Mouse (Mus musculus) midbrain, embryonic 10.5 days (tissue): ENCODE data around the gene Nrxn1. TPM values are rescaled to one million over a fixed set of nuclear protein-coding genes. Genes with fewer than 3 reads are reported as not detected.
A peak's percentile ranks its signal among the peaks of the same experiment; 100 is the strongest.

Experiments used
- DNase-seq: peaks from one replicate; pipeline ENCODE4 v3.0.0-alpha.2; 2017; ENCODE audit warnings: low spot score
- H3K27ac ChIP-seq: fragments of 300-500 bp; sonication (generic); replicated peaks from 2 replicates; pipeline ENCODE4 v1.5.1; 2016; ENCODE audit warnings: mild to moderate bottlenecking
- H3K27me3 ChIP-seq: fragments of 300-500 bp; sonication (generic); 2 replicates; pipeline ENCODE4 v1.6.1; 2016; ENCODE audit warnings: low read depth, mild to moderate bottlenecking; ENCODE audit not compliant: poor library complexity, severe bottlenecking
- H3K36me3 ChIP-seq: fragments of 300-500 bp; sonication (generic); 2 replicates; pipeline ENCODE4 v1.6.1; 2016; ENCODE audit warnings: mild to moderate bottlenecking, moderate library complexity
- H3K4me1 ChIP-seq: fragments of 300-500 bp; sonication (generic); 2 replicates; pipeline ENCODE4 v1.6.1; 2016
- H3K4me3 ChIP-seq: fragments of 300-500 bp; sonication (generic); 2 replicates; pipeline ENCODE4 v1.5.1; 2016; ENCODE audit warnings: mild to moderate bottlenecking, moderate library complexity
- H3K9me3 ChIP-seq: fragments of 300-500 bp; sonication (generic); replicated peaks from 2 replicates; pipeline ENCODE4 v1.6.1; 2016; ENCODE audit warnings: mild to moderate bottlenecking
- WGBS: fragments of 180-500 bp; shearing (Covaris S2); methylation state at CpG from one replicate; pipeline ENCODE4 v1.1.7; 2016; 5-methylcytosine and 5-hydroxymethylcytosine counted together
- polyA plus RNA-seq: library from polyadenylated mRNA; unstranded; fragments of >200 nt; fragmentation: Nextera tagmentation; extraction: Ambion mirVana; gene quantifications from 2 replicates; pipeline ENCODE4 v1.2.1, GENCODE M21; 2016

The Nrxn1 gene
- polyA plus RNA-seq, 1 experiment from 2014 or later, result 4.2 TPM

GRCm38 (mm10) chr17:90202785-90203184 lies 890.1 kb downstream of the Nrxn1 start:
- no peak overlapping the region for H3K4me3 ChIP-seq
- no peaks in the 10 kb centered on the region for H3K27me3 ChIP-seq
- no peaks in the 10 kb centered on the region for H3K9me3 ChIP-seq
- H3K27ac ChIP-seq, result no peak overlapping the region
- DNase-seq, result no peak
- WGBS, result 73% methylated on average over 2 of the region's 2 CpGs
- no peaks in the 10 kb centered on the region for H3K36me3 ChIP-seq
- no peaks in the 10 kb centered on the region for H3K4me1 ChIP-seq

- DNase-seq, result no peak
- Histone ChIP-seq H3K36me3 (no peaks in the 10 kb centered on the region), H3K4me3 (no peak overlapping the region), H3K27ac (no peak overlapping the region), H3K27me3 (no peaks in the 10 kb centered on the region), H3K9me3 (no peaks in the 10 kb centered on the region), H3K4me1 (no peaks in the 10 kb centered on the region)
- 7% methylated on average over 1 of the region's 1 CpGs for WGBS
Measured at GRCm38 (mm10) chr17:90196772-90197171, 896.1 kb downstream of the Nrxn1 start.

- Histone ChIP-seq H3K27me3 (no peaks in the 10 kb centered on the region), H3K4me1 (no peaks in the 10 kb centered on the region), H3K27ac (no peak overlapping the region), H3K36me3 (no peaks in the 10 kb centered on the region), H3K9me3 (no peaks in the 10 kb centered on the region), H3K4me3 (no peak overlapping the region)
- WGBS, result 51% methylated on average over 4 of the region's 4 CpGs
- DNase-seq, result peak; percentile 15
Measured at GRCm38 (mm10) chr17:90141602-90142001, 951.3 kb downstream of the Nrxn1 start.

- DNase-seq, result no peak
- Histone ChIP-seq H3K27ac (no peak overlapping the region), H3K4me3 (no peak overlapping the region), H3K27me3 (no peaks in the 10 kb centered on the region), H3K4me1 (no peaks in the 10 kb centered on the region), H3K36me3 (no peaks in the 10 kb centered on the region), H3K9me3 (no peaks in the 10 kb centered on the region)
- 82% methylated on average over 12 of the region's 12 CpGs for WGBS
Measured at GRCm38 (mm10) chr17:90130836-90131235, 962.0 kb downstream of the Nrxn1 start.

GRCm38 (mm10) chr17:90129183-90129582 lies 963.7 kb downstream of the Nrxn1 start:
- Histone ChIP-seq H3K36me3 (no peaks in the 10 kb centered on the region), H3K9me3 (no peaks in the 10 kb centered on the region), H3K4me1 (no peaks in the 10 kb centered on the region), H3K27me3 (no peaks in the 10 kb centered on the region), H3K4me3 (no peak overlapping the region), H3K27ac (no peak overlapping the region)
- DNase-seq, result no peak
- WGBS, result 84% methylated on average over 2 of the region's 2 CpGs

- no peak for DNase-seq
- Histone ChIP-seq H3K27ac (no peak overlapping the region), H3K4me3 (no peak overlapping the region), H3K4me1 (no peaks in the 10 kb centered on the region), H3K9me3 (no peaks in the 10 kb centered on the region), H3K27me3 (no peaks in the 10 kb centered on the region), H3K36me3 (no peaks in the 10 kb centered on the region)
- WGBS, result 90% methylated on average over 1 of the region's 1 CpGs
Measured at GRCm38 (mm10) chr17:90127561-90127960, 965.3 kb downstream of the Nrxn1 start.

- H3K27me3 ChIP-seq, result no peaks in the 10 kb centered on the region
- H3K4me3 ChIP-seq, result no peak overlapping the region
- no peaks in the 10 kb centered on the region for H3K4me1 ChIP-seq
- 80% methylated on average over 5 of the region's 5 CpGs for WGBS
- no peak for DNase-seq
- no peaks in the 10 kb centered on the region for H3K9me3 ChIP-seq
- no peaks in the 10 kb centered on the region for H3K36me3 ChIP-seq
- H3K27ac ChIP-seq, result no peak overlapping the region
Measured at GRCm38 (mm10) chr17:90122796-90123481, 969.9 kb downstream of the Nrxn1 start.

- Histone ChIP-seq H3K4me3 (no peak overlapping the region), H3K27ac (no peak overlapping the region), H3K9me3 (no peaks in the 10 kb centered on the region), H3K36me3 (no peaks in the 10 kb centered on the region), H3K27me3 (no peaks in the 10 kb centered on the region), H3K4me1 (no peaks in the 10 kb centered on the region)
- no peak for DNase-seq
- WGBS, result 88% methylated on average over 2 of the region's 2 CpGs
Measured at GRCm38 (mm10) chr17:90116241-90116640, 976.6 kb downstream of the Nrxn1 start.

GRCm38 (mm10) chr17:90094999-90095398 lies 997.9 kb downstream of the Nrxn1 start:
- DNase-seq, result no peak
- H3K4me1 ChIP-seq, result no peaks in the 10 kb centered on the region
- no peak overlapping the region for H3K4me3 ChIP-seq
- WGBS, result 85% methylated on average over 3 of the region's 3 CpGs
- H3K27ac ChIP-seq, result no peak overlapping the region
- no peaks in the 10 kb centered on the region for H3K9me3 ChIP-seq
- no peaks in the 10 kb centered on the region for H3K36me3 ChIP-seq
- H3K27me3 ChIP-seq, result no peaks in the 10 kb centered on the region

GRCm38 (mm10) chr17:90088314-90088650 lies 1004.6 kb downstream of the Nrxn1 start:
- H3K4me3 ChIP-seq, result peak overlapping the region; percentile 49
- H3K27ac ChIP-seq, result peak overlapping the region; percentile 80
- DNase-seq, result peak; percentile 86
- H3K4me1 ChIP-seq, result peaks cover 22% of the 10 kb centered on the region
- no peaks in the 10 kb centered on the region for H3K27me3 ChIP-seq
- H3K36me3 ChIP-seq, result no peaks in the 10 kb centered on the region
- WGBS, result 2% methylated on average over 12 of the region's 12 CpGs
- no peaks in the 10 kb centered on the region for H3K9me3 ChIP-seq

- DNase-seq, result no peak
- no peaks in the 10 kb centered on the region for H3K36me3 ChIP-seq
- no peaks in the 10 kb centered on the region for H3K9me3 ChIP-seq
- WGBS, result 62% methylated on average over 11 of the region's 11 CpGs
- no peaks in the 10 kb centered on the region for H3K27me3 ChIP-seq
- H3K27ac ChIP-seq, result peak overlapping the region; percentile 80
- H3K4me1 ChIP-seq, result peaks cover 22% of the 10 kb centered on the region
- peak overlapping the region; percentile 49 for H3K4me3 ChIP-seq
Measured at GRCm38 (mm10) chr17:90087616-90088313, 1005.1 kb downstream of the Nrxn1 start.

- Histone ChIP-seq H3K27ac (peak overlapping the region; percentile 78), H3K27me3 (no peaks in the 10 kb centered on the region), H3K4me1 (peaks cover 22% of the 10 kb centered on the region), H3K4me3 (no peak overlapping the region), H3K9me3 (no peaks in the 10 kb centered on the region), H3K36me3 (no peaks in the 10 kb centered on the region)
- 4% methylated on average over 1 of the region's 1 CpGs for WGBS
- peak; percentile 54 for DNase-seq
Measured at GRCm38 (mm10) chr17:90086826-90087225, 1006.0 kb downstream of the Nrxn1 start.

- H3K27ac ChIP-seq, result no peak overlapping the region
- no peaks in the 10 kb centered on the region for H3K27me3 ChIP-seq
- H3K4me1 ChIP-seq, result peaks cover 7% of the 10 kb centered on the region; the same call in 1 of the 2 replicates
- no peak for DNase-seq
- H3K4me3 ChIP-seq, result no peak overlapping the region
- H3K9me3 ChIP-seq, result no peaks in the 10 kb centered on the region
- 64% methylated on average over 6 of the region's 6 CpGs for WGBS
- no peaks in the 10 kb centered on the region for H3K36me3 ChIP-seq
Measured at GRCm38 (mm10) chr17:90079003-90079402, 1013.9 kb downstream of the Nrxn1 start.
